Mouse (Mus musculus) Patski (cell line): ENCODE results near the gene Apoc2. TPM values are rescaled to one million over a fixed set of nuclear protein-coding genes. Genes with fewer than 3 reads are reported as not detected.

ENCODE experiments used
- ATAC-seq: fragments of 100-300 bp; one replicate; pipeline ENCODE4 v1.8.0; 2021
- CTCF ChIA-PET: fragments of 350-600 bp; sonication (Branson Sonifier 250); formaldehyde crosslinking; loops from one replicate; lab custom pipeline; 2022; ENCODE audit warnings: inconsistent platforms; lab: Charles Lee
- POLR2A ChIA-PET: fragments of 350-600 bp; sonication (Branson Sonifier 250); formaldehyde crosslinking; loops from one replicate; lab custom pipeline; 2022; ENCODE audit warnings: antibody characterized with exemption, inconsistent platforms; lab: Charles Lee
- DNase-seq: peaks from one replicate; pipeline ENCODE4 v3.0.0-alpha.2; 2011; ENCODE audit warnings: low read depth, low spot score
- H3K27me3 ChIP-seq: fragments of 371-371 bp; one replicate; pipeline ENCODE4 v1.5.1; 2021
- CTCF ChIP-seq: fragments of 100-300 bp; IDR thresholded peaks from one replicate; pipeline ENCODE4 v1.5.1; 2021
- in situ Hi-C: fragments of 300-500 bp; cut with MboI; formaldehyde crosslinking; loops from 3 replicates; pipeline ENCODE4 v1.11.1; 2018; ENCODE audit warnings: low pct_unique_long_range_greater_than_20kb, mixed read lengths
- polyA plus RNA-seq: library from polyadenylated mRNA; unstranded; gene quantifications from one replicate; pipeline ENCODE4 v1.2.3, GENCODE M21; 2021

Gene Apoc2
- not detected for polyA plus RNA-seq

DNA sequence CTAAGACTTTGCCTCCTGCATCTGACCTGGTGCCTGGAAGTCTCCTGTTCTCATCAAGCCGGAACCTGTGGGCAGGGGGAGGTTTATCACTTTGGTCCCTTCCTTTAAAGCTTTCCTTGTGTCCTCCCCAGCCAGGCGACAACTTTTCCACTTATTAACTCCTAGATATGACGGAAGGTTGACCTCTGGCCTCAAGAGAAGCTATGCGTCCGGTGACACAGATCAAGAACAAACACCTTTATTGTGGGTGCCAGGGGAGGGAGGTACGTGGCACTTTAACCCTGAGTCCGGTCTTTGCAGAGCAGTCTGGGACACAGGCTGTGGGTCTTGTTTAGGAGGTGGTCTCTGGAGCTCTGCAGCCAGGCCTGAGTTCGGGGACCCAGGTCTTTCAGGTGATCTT, at the start of gene Apoc2:
TSS of gene Apoc2 (minus strand) at position 70 of the 400 bp plus-strand sequence.
- POLR2A ChIA-PET = interaction anchor here (1.3 kb wide), 1 partner anchor 9 kb away, joined by 3 read pairs; no protein-coding TSS in a partner anchor

DNA sequence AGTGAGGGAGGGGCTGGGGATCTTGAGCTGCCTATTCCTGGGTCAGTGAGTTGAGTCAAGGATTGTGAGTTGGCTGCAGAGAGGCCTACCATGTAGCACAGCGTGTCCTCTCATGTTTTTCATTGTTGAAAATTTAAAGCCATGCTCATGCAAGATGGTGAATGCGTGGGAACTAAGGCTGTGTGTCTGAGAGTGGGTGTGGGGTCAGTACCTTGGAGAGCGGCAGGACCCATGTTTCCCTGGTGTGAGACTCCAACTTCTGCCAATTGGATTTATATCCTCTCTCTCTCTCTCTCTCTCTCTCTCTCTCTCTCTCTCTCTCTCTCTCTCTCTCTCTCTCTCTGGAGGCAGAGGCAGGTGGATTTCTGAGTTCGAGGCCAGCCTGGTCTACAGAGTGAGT, 48.8 kb upstream of the Apoc2 start:
- ATAC-seq (no peak), DNase-seq (no peak)
- in situ Hi-C loops = no loop called here
- TF ChIP-seq CTCF = no peak
- CTCF ChIA-PET = no interaction called here
- H3K27me3 ChIP-seq = no peaks in the 10 kb centered on the region
- POLR2A ChIA-PET = no interaction called here

More for the DNA sequence above, at the start of gene Apoc2:
- ATAC-seq = no peak
- DNase-seq = no peak
- in situ Hi-C loops = no loop called here
- H3K27me3 ChIP-seq = no peaks in the 10 kb centered on the region
- no peak for TF ChIP-seq CTCF
- CTCF ChIA-PET = interaction anchor here (1.6 kb wide), 1 partner anchor 22 kb away, joined by 6 read pairs; no protein-coding TSS in a partner anchor

DNA sequence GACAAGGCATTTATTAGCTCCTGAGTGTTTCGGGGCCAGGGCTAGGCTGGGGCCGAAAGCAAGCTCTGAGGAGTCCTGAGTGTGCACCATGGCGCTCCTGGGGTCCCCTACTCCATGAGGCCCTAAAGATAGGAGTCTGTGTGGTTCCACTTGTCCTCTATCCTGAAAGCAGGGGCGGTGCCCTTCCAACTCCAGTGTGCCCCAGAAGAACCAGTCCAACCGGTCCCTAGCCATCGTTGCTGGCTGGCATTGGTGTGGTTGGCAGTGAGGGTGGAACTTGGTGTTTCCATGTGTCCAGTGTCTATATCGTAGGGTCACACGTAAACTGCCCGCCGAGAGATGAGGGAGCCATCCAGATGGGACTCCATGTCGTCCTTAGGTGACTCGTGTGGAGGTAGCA, 46.4 kb upstream of the Apoc2 start:
- no peak for TF ChIP-seq CTCF
- ATAC-seq (no peak), DNase-seq (no peak)
- CTCF ChIA-PET = interaction anchor here (1.4 kb wide), 1 partner anchor 15 kb away, joined by 3 read pairs; no protein-coding TSS in a partner anchor
- in situ Hi-C loops = no loop called here
- H3K27me3 ChIP-seq = no peaks in the 10 kb centered on the region
- POLR2A ChIA-PET = no interaction called here

DNA sequence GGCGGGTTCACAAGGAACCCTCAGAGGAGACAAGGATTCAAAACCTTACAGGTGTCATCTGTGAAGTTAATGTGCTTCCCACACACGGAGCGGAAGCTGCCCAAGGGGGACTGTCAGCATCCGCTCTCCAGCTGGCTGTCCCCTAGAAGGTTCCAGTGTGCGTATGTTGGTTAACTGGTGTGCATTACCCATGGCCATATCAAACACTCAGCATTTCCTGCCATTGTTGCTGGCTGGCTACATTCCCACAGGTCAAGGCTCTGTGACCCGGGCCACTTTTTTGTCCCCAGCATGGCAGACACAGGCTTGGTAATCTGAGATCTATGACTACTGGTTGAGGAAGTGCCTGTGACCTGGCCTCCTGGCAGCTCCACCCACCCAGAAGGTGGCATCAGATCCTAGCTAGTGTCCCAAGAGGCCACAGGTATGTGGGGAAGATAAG, 45.0 kb upstream of the Apoc2 start:
- POLR2A ChIA-PET = interaction anchor here (0.6 kb wide), 1 partner anchor 148 kb away, joined by 4 read pairs; no protein-coding TSS in a partner anchor
- H3K27me3 ChIP-seq = no peaks in the 10 kb centered on the region
- CTCF ChIA-PET = no interaction called here
- no peak for DNase-seq
- TF ChIP-seq CTCF = no peak
- in situ Hi-C loops = no loop called here
- no peak for ATAC-seq

DNA sequence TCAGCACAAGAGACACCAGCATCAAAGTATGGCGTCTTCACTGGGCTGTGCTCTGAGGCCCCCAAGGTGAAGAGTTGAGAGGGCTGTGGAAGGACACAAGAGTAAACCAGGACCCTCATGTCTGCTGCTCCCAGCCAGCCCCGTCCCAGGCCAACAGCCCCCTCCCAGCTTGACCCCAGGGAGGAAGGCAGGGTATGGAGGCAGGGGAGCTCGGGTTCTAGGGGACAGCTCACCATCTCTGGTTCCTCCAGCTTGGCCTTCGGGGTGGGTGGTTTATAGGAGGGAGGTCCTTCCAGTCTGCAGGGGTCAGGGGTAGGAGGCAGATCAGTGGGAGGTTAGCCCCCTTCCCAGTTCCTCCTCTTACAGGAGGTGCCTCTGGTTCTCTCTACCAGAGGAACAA, 41.5 kb upstream of the Apoc2 start:
- in situ Hi-C loops = no loop called here
- POLR2A ChIA-PET = interaction anchor here (1.0 kb wide), 1 partner anchor 50 kb away, joined by 3 read pairs; no protein-coding TSS in a partner anchor
- DNase-seq (no peak), ATAC-seq (no peak)
- CTCF ChIA-PET = no interaction called here
- no peak for TF ChIP-seq CTCF
- no peaks in the 10 kb centered on the region for H3K27me3 ChIP-seq

DNA sequence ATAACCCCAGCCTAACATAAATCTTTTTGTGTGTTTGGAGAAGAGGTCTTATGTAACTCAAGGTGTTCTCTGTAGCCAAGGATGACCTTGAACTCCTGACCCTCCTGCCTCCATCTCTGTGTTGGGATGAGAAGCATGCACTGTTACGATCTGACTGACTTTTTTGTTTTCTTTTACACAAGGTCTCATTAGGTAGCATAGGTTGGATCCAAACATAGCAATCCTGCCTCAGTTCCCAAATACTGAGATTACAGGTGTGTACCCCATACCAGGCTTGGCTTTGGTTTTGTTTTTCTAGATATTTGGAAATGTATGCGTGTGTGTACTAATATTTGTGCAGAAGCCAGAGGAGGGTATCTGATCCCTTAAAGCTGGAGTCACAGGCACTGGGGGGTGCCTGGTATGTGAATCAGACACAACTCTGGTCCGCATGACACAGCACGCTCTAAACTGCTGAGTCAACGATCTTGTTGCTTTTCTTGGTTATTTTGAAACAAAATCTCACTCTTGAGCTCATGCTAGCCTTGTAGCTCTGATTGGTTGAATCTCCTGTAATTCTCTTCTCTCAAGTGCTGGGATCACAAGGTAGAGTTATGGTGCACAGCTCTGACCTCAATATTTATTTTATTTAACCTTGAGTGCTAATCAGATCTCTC, 40.7 kb upstream of the Apoc2 start:
- ChIA-PET POLR2A (interaction anchor here (0.9 to 1.0 kb wide), 2 partner anchors 14 to 50 kb away, joined by 3 read pairs; no protein-coding TSS in a partner anchor), CTCF (no interaction called here)
- DNase-seq (no peak), ATAC-seq (no peak)
- H3K27me3 ChIP-seq = no peaks in the 10 kb centered on the region
- in situ Hi-C loops = no loop called here
- TF ChIP-seq CTCF = no peak

DNA sequence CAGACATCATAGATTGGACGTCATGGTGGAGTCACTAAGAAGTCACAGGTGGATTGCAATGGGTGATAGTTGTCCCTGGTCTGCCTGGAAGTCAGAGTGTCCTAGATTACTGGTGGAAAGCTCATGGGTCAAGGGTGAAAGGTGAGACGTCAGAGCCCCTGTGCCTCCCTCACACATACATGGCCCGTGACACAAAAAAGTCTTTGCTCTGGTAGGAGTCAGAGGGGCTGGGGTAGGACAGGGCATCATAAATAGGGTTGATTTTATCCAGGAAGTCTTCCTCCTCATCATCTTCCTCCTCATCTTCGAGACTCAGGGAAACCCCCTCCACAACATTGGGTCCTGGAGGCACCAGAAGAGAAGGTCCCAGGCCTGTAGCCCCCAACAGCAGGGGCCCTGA, 39.6 kb upstream of the Apoc2 start:
- in situ Hi-C loops = no loop called here
- ChIA-PET CTCF (interaction anchor here (1.6 kb wide), 1 partner anchor 15 kb away, joined by 4 read pairs; no protein-coding TSS in a partner anchor), POLR2A (no interaction called here)
- DNase-seq (no peak), ATAC-seq (no peak)
- no peak for TF ChIP-seq CTCF
- no peaks in the 10 kb centered on the region for H3K27me3 ChIP-seq

DNA sequence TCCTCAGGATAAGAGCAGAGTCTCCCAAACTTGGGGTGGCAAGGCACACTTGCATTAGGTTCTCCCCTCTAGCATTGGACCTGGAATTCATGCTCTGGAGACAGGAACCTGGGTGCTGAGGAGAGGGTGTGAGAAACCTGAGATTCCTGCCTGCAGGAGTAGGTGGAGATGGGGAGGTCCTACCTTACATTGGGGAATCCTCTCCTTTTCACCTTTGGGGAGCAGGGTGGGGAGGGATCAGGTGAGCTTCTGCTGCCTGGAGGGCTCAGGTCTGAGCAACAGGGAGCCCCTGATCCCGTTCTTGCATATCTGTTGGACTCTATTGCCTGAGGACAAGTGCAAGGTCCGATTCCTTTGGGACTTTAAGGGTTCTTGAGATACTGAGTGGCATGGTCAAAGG, 39.1 kb upstream of the Apoc2 start:
- H3K27me3 ChIP-seq = no peaks in the 10 kb centered on the region
- CTCF ChIA-PET = interaction anchor here (1.3 to 1.6 kb wide), 3 partner anchors 15 to 51 kb away, joined by 3 to 4 read pairs (median 3); no protein-coding TSS in a partner anchor
- in situ Hi-C loops = no loop called here
- TF ChIP-seq CTCF = no peak
- DNase-seq = no peak
- POLR2A ChIA-PET = interaction anchor here (0.8 to 1.3 kb wide), 2 partner anchors 31 to 45 kb away, joined by 3 to 6 read pairs; no protein-coding TSS in a partner anchor
- ATAC-seq = no peak

DNA sequence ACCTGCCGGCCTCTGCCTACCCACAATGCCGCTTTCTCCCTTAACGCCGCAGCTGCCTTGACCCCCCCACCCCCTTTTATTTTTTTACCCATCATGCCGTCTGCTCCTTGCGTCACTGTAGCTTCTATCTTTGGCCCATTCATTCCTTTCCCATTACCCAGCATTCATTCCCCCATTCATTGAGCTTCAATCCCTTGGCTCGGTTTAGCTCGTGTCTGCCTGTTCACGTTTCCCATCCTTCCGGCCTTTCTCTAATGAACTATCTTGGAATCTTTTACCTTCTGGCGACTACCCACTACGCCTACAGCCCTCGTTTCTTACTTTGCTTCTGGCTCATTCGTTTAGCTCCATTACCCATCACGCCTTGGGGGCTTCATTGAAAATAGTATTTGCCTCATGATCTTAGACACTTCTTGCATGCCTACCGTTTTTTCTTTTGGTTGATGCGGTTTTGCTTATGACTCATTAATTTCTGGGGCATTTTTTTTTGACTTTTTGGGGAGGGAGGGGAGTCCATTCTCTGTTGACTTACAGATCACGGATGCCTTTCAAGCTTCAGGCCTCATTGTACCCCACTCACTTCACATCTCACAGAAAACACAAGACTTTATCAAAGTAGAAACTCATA, 38.4 kb upstream of the Apoc2 start:
- no peak for TF ChIP-seq CTCF
- no peak for ATAC-seq
- no peaks in the 10 kb centered on the region for H3K27me3 ChIP-seq
- ChIA-PET CTCF (interaction anchor here (1.0 to 6.6 kb wide), 5 partner anchors 16 to 353 kb away, joined by 3 to 43 read pairs (median 3); no protein-coding TSS in a partner anchor), POLR2A (interaction anchor here (0.8 to 1.3 kb wide), 3 partner anchors 27 to 45 kb away, joined by 3 to 6 read pairs (median 3); no protein-coding TSS in a partner anchor)
- in situ Hi-C loops = no loop called here
- DNase-seq = no peak

DNA sequence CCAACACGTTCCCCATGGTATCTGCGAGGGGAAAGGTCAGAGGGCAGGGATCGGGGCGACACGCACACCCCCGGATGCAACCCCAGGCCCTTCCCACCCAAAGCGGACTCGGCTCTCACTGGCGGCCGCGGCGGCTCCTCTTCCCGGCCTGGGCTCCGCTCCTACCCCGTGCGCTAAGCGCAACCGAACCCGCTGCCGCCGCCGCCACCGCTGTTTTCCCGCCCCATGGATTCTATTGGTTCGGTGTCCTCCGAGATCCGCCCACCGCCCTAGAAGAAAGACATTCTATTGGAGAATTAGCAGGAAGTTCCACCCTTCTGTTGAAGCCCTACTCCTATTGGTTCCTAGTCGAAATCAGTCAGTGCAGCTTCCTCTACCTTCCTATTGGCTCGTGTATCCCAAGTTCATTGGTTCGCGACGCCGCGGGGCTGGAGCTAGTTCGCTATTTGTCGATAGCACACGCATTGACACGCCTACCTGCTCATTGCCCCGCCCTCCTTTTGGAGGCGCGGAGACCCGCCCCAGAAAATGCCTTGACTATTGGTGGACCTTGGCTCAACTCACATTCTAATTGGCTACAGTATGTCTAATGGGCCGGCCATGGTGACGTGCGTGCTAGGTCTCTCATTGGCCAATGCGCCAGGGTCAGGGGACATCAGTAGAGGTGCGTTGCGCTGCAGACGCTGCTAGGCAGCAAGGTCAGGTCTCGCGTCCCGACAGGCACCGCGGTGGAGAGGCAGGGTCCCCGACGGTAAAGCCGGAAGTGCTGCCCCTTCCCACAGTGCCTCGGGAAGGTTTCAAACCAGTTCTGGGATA, 37.7 kb upstream of the Apoc2 start, which contains the start of gene Tomm40:
TSS of gene Tomm40 (minus strand) at position 200 of the 816 bp plus-strand sequence.
- ChIA-PET CTCF (interaction anchor here (1.0 to 6.6 kb wide), 4 partner anchors 25 to 353 kb away, joined by 3 to 43 read pairs (median 3); no protein-coding TSS in a partner anchor), POLR2A (interaction anchor here (0.8 to 1.3 kb wide), 4 partner anchors 20 to 49 kb away, joined by 3 to 4 read pairs (median 3); no protein-coding TSS in a partner anchor)
- in situ Hi-C loops = no loop called here
- H3K27me3 ChIP-seq = no peaks in the 10 kb centered on the region
- no peak for TF ChIP-seq CTCF
- DNase-seq = peak; percentile 99
- peak; percentile 97 for ATAC-seq
